In the genomic region with DNA sequence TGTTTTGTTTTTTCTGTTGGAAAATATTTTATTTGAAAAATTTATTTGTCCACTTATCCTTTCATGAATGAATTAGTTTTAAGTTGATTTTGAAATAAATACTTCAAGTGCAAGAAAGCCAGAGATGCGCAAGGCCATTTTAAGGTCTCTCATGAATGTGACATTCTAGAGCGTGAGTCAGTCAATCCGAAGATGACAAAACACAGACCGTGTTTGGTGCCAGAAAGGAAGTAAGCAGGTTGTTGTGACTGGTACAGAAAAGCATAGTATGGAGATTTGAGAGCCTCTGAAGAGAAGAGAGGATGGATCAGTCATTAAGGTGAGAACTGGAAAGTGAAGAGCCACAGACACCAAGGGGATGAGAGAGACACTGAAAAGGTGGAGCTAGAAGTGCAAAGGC, we compare ENCODE assay signal across 12 mouse cellular contexts.
"Had no signal": no experiment of that assay in that cellular context is flagged by ENCODE, and none has a peak within 500 bp of the region (broad histone marks: within the 10 kb centered on the region; RNA-seq: fewer than 3 reads in every experiment).

No protein-coding gene starts in this region.

- DNase-seq: retina, postnatal 1 day; right cerebral cortex, adult 18-20 months; right cerebral cortex, postnatal 14 days; right cerebral cortex, postnatal 25 days; right cerebral cortex, postnatal 4 days; spleen, adult 18-20 months; thymus, adult 18-20 months; thymus, adult 2 months; thymus, postnatal 14 days; thymus, postnatal 25 days; thymus, postnatal 36 days; thymus, postnatal 4 days had no signal
